Mouse (Mus musculus) heart, embryonic 16.5 days (tissue): Measurements from ENCODE around the gene Heatr5b. TPM values are rescaled to one million over a fixed set of nuclear protein-coding genes. Genes with fewer than 3 reads are reported as not detected.
"Not testable (repeated sequence)": the region's sequence is repeated elsewhere in the genome, so short reads cannot be mapped to it uniquely, and the experiment has no call there.

Experiments used
- ATAC-seq: fragments of 200-750 bp; cut with Nextera tagmentation; replicated peaks from 2 replicates; pipeline ENCODE4 v1.8.0; 2017; ENCODE audit warnings: moderate number of reproducible peaks; ENCODE audit not compliant: insufficient read depth, low FRiP score; ENCODE audit errors: extremely low read depth
- H3K27ac ChIP-seq: fragments of 300-500 bp; sonication (generic); 2 replicates; pipeline ENCODE4 v1.5.1; 2014; ENCODE audit warnings: mild to moderate bottlenecking, low read length, control low read depth, moderate library complexity
- H3K27me3 ChIP-seq: fragments of 300-500 bp; sonication (generic); 2 replicates; pipeline ENCODE4 v1.6.1; 2014; ENCODE audit warnings: low read length, mixed read lengths; ENCODE audit not compliant: control insufficient read depth, insufficient read depth
- H3K36me3 ChIP-seq: fragments of 300-500 bp; sonication (generic); 2 replicates; pipeline ENCODE4 v1.6.1; 2014; ENCODE audit not compliant: control insufficient read depth, insufficient read depth
- H3K4me1 ChIP-seq: fragments of 300-500 bp; sonication (generic); 2 replicates; pipeline ENCODE4 v1.6.1; 2014; ENCODE audit warnings: low read length, mixed read lengths; ENCODE audit not compliant: control insufficient read depth, insufficient read depth
- H3K4me2 ChIP-seq: fragments of 300-500 bp; sonication (generic); 2 replicates; pipeline ENCODE4 v1.6.1; 2014; ENCODE audit warnings: low read depth, mild to moderate bottlenecking, control low read depth, low read length
- H3K4me3 ChIP-seq: fragments of 300-500 bp; sonication (generic); 2 replicates; pipeline ENCODE4 v1.5.1; 2014; ENCODE audit warnings: mild to moderate bottlenecking, control low read depth, low read length
- H3K9ac ChIP-seq: fragments of 300-500 bp; sonication (generic); 2 replicates; pipeline ENCODE4 v1.6.1; 2014; ENCODE audit warnings: low read length, control low read depth
- H3K9me3 ChIP-seq: fragments of 300-500 bp; sonication (generic); replicated peaks from 2 replicates; pipeline ENCODE4 v1.6.1; 2016; ENCODE audit warnings: low read length; ENCODE audit not compliant: control insufficient read depth
- WGBS: fragments of 180-500 bp; shearing (Covaris S2); extraction: QIAGEN DNeasy Blood & Tissue Kit; methylation state at CpG from one replicate; pipeline ENCODE4 v1.1.7; 2014; 5-methylcytosine and 5-hydroxymethylcytosine counted together
- polyA plus RNA-seq: library from polyadenylated mRNA; unstranded; fragments of >200 nt; fragmentation: Nextera tagmentation; extraction: Ambion mirVana; gene quantifications from 2 replicates; pipeline ENCODE4 v1.2.1, GENCODE M21; 2015

Gene Heatr5b
- polyA plus RNA-seq, 1 experiment from 2014 or later: 24.7 TPM

GRCm38 (mm10) chr17:78824346-78824745 lies 10.8 kb downstream of the Heatr5b start:
- Histone ChIP-seq H3K27ac (0 out of 2 replicates have a peak overlapping the region, but pooled peaks have one; percentile 12), H3K4me3 (no peak overlapping the region), H3K9me3 (no peaks in the 10 kb centered on the region), H3K4me1 (peaks cover 5% of the 10 kb centered on the region; the same call in 1 of the 2 replicates), H3K9ac (peak overlapping the region; percentile 22; the same call in 1 of the 2 replicates), H3K4me2 (no peak overlapping the region), H3K36me3 (peaks cover 35% of the 10 kb centered on the region), H3K27me3 (no peaks in the 10 kb centered on the region)
- 59% methylated on average over 13 of the region's 13 CpGs for WGBS
- no peak; the same call in 1 of the 2 replicates for ATAC-seq

- peaks cover 2% of the 10 kb centered on the region; the same call in 1 of the 2 replicates for H3K4me1 ChIP-seq
- peaks cover 29% of the 10 kb centered on the region for H3K36me3 ChIP-seq
- WGBS: 83% methylated on average over 3 of the region's 3 CpGs
- H3K27me3 ChIP-seq: no peaks in the 10 kb centered on the region
- H3K9me3 ChIP-seq: no peaks in the 10 kb centered on the region
- H3K27ac ChIP-seq: peak overlapping the region; percentile 48; the same call in 1 of the 2 replicates
- H3K9ac ChIP-seq: no peak overlapping the region
- no peak overlapping the region for H3K4me2 ChIP-seq
- H3K4me3 ChIP-seq: no peak overlapping the region
- 0 out of 2 replicates have a peak, but pooled peaks have one; percentile 28 for ATAC-seq
Observed at GRCm38 (mm10) chr17:78809582-78809981, 25.6 kb downstream of the Heatr5b start.

GRCm38 (mm10) chr17:78809019-78809418 lies 26.1 kb downstream of the Heatr5b start:
- peak; percentile 86; the same call in 1 of the 2 replicates for ATAC-seq
- H3K27me3 ChIP-seq: no peaks in the 10 kb centered on the region
- no peaks in the 10 kb centered on the region for H3K9me3 ChIP-seq
- no peak overlapping the region for H3K4me2 ChIP-seq
- no peak overlapping the region for H3K4me3 ChIP-seq
- peaks cover 32% of the 10 kb centered on the region for H3K36me3 ChIP-seq
- H3K9ac ChIP-seq: no peak overlapping the region
- no peak overlapping the region for H3K27ac ChIP-seq
- peaks cover 2% of the 10 kb centered on the region; the same call in 1 of the 2 replicates for H3K4me1 ChIP-seq

- H3K36me3 ChIP-seq: peaks cover 32% of the 10 kb centered on the region
Observed at GRCm38 (mm10) chr17:78797222-78797621, 37.9 kb downstream of the Heatr5b start.

GRCm38 (mm10) chr17:78794390-78794789 lies 40.8 kb downstream of the Heatr5b start:
- Histone ChIP-seq H3K27ac (no peak overlapping the region), H3K4me1 (peaks cover 13% of the 10 kb centered on the region), H3K27me3 (no peaks in the 10 kb centered on the region), H3K9ac (no peak overlapping the region), H3K36me3 (peaks cover 19% of the 10 kb centered on the region), H3K4me3 (no peak overlapping the region), H3K9me3 (no peaks in the 10 kb centered on the region), H3K4me2 (no peak overlapping the region)
- 73% methylated on average over 5 of the region's 5 CpGs for WGBS
- no peak for ATAC-seq

More at GRCm38 (mm10) chr17:78797222-78797621, 37.9 kb downstream of the Heatr5b start:
- peaks cover 9% of the 10 kb centered on the region for H3K4me1 ChIP-seq
- H3K4me2 ChIP-seq: no peak overlapping the region
- 97% methylated on average over 1 of the region's 1 CpGs for WGBS
- no peak overlapping the region for H3K27ac ChIP-seq
- no peaks in the 10 kb centered on the region for H3K9me3 ChIP-seq
- no peak overlapping the region for H3K9ac ChIP-seq
- H3K27me3 ChIP-seq: no peaks in the 10 kb centered on the region
- no peak overlapping the region for H3K4me3 ChIP-seq
- no peak for ATAC-seq

- peak overlapping the region; percentile 29 for H3K4me2 ChIP-seq
- no peak overlapping the region for H3K4me3 ChIP-seq
- H3K9ac ChIP-seq: peak overlapping the region; percentile 60
- H3K36me3 ChIP-seq: peaks cover 17% of the 10 kb centered on the region
- peaks cover 13% of the 10 kb centered on the region for H3K4me1 ChIP-seq
- peak overlapping the region; percentile 98 for H3K27ac ChIP-seq
- H3K9me3 ChIP-seq: no peaks in the 10 kb centered on the region
- no peaks in the 10 kb centered on the region for H3K27me3 ChIP-seq
- WGBS: 67% methylated on average over 3 of the region's 3 CpGs
- ATAC-seq: no peak
Observed at GRCm38 (mm10) chr17:78792122-78792521, 43.0 kb downstream of the Heatr5b start.

- Histone ChIP-seq H3K4me2 (peak overlapping the region; percentile 29), H3K27me3 (no peaks in the 10 kb centered on the region), H3K4me3 (no peak overlapping the region), H3K9me3 (no peaks in the 10 kb centered on the region), H3K36me3 (peaks cover 15% of the 10 kb centered on the region), H3K27ac (peak overlapping the region; percentile 98), H3K4me1 (peaks cover 13% of the 10 kb centered on the region), H3K9ac (peak overlapping the region; percentile 60)
- no peak; the same call in none of the 2 replicates for ATAC-seq
- WGBS: 57% methylated on average over 3 of the region's 3 CpGs
Observed at GRCm38 (mm10) chr17:78791690-78792070, 43.5 kb downstream of the Heatr5b start.

GRCm38 (mm10) chr17:78791068-78791689 lies 44.0 kb downstream of the Heatr5b start:
- WGBS: 26% methylated on average over 7 of the region's 7 CpGs
- Histone ChIP-seq H3K4me2 (peak overlapping the region; percentile 23; the same call in 1 of the 2 replicates), H3K27ac (peak overlapping the region; percentile 98), H3K4me1 (peaks cover 13% of the 10 kb centered on the region), H3K27me3 (no peaks in the 10 kb centered on the region), H3K4me3 (no peak overlapping the region), H3K36me3 (peaks cover 10% of the 10 kb centered on the region), H3K9me3 (no peaks in the 10 kb centered on the region), H3K9ac (peak overlapping the region; percentile 3; the same call in 1 of the 2 replicates)
- ATAC-seq: peak; percentile 96

- peaks cover 10% of the 10 kb centered on the region for H3K36me3 ChIP-seq
- not testable (repeated sequence) for H3K9me3 ChIP-seq, H3K27ac ChIP-seq, H3K4me1 ChIP-seq, H3K4me2 ChIP-seq, ATAC-seq, H3K9ac ChIP-seq, H3K4me3 ChIP-seq, H3K27me3 ChIP-seq
- 78% methylated on average over 3 of the region's 3 CpGs for WGBS
Observed at GRCm38 (mm10) chr17:78788273-78788672, 46.9 kb downstream of the Heatr5b start.
